Mouse (Mus musculus) gastrocnemius, adult 2 months (tissue): ENCODE data around the gene Prrc2c. TPM values are rescaled to one million over a fixed set of nuclear protein-coding genes. Genes with fewer than 3 reads are reported as not detected.
A peak's percentile ranks its signal among the peaks of the same experiment; 100 is the strongest.
"Not testable (repeated sequence)": the region's sequence is repeated elsewhere in the genome, so short reads cannot be mapped to it uniquely, and the experiment has no call there.

Experiments
- DNase-seq: peaks from one replicate; pipeline ENCODE4 v3.0.0; 2022
- H3K27ac ChIP-seq: fragments of 200-600 bp; 2 replicates; pipeline ENCODE4 v1.8.1; 2022; ENCODE audit warnings: mild to moderate bottlenecking
- H3K4me3 ChIP-seq: fragments of 200-600 bp; 2 replicates; pipeline ENCODE4 v1.8.1; 2022; ENCODE audit warnings: mild to moderate bottlenecking, moderate library complexity
- CTCF ChIP-seq: fragments of 200-600 bp; IDR thresholded peaks from 2 replicates; pipeline ENCODE4 v1.8.1; 2022; ENCODE audit warnings: antibody characterized with exemption, mild to moderate bottlenecking, moderate library complexity
- intact Hi-C: fragments of 180-260 bp; cut with DNase I; formaldehyde crosslinking; loops from one replicate; pipeline ENCODE4 v1.15.1; 2025
- total RNA-seq, 2 experiments: library from RNA; stranded (reverse); gene quantifications; 2 replicates each; pipeline ENCODE4 v1.2.3; 2021

Prrc2c gene
- total RNA-seq, 2 experiments from 2014 or later = 48.5 to 62.3 TPM

DNA sequence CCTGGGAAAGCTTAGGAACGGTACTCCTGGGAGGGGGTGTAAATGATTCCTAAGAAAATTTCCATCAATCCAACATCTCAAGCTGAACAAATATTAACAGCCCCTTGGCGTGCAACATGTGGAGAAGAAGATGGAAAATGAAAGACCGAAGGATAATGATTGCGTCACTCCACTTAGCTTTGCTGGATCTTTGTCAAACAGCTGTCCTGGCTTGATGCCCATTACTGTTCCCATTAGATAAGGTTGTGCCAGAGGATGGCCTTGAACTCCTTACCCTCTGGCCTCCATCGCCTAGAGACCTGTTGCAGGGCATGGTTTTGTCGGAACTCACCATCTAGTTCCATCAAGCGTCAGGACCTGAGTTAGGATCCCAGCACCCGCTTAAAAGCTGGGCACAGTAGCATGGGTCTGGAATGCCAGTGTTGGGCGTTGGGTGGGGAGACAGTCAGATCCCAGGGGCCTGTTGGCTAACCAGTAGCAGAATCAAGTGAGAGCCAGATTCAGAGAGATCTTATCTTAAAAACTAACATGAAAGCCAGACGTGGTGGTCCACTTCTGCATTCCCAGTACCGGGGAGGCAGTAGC, 80.0 kb downstream of the Prrc2c start:
- Histone ChIP-seq H3K27ac (peak overlapping the region; percentile 12; the same call in 1 of the 2 replicates), H3K4me3 (no peak overlapping the region)
- no peak for TF ChIP-seq CTCF
- DNase-seq = peak; percentile 70
- intact Hi-C loops = loop anchor here (10.0 kb wide), 1 partner anchor 306 kb away; no protein-coding TSS in a partner anchor

DNA sequence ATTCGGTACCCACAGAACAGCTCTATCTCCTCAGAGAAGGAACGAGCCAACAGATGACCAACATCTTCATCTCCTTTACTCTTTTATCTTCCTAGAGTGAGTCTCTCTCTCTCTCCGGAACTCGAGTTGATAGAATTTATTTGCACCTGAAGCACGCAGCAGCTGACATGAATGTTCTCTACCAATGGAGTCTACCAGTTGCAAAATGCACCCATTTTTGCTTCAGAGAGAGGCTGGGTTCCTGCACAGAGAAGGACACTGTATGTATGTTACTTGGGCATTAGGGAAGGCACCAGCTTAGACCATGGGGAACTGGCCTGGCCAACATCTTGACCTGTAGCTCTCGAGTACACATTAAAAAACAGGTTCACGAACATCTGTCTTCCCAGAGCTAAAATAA, 82.2 kb downstream of the Prrc2c start, which contains the start of gene Myocos:
TSS of gene Myocos (minus strand) at position 101 of the 400 bp plus-strand sequence.
- intact Hi-C loops = no loop called here
- Histone ChIP-seq H3K27ac (no peak within 1 kb of the TSS), H3K4me3 (no peak within 1 kb of the TSS)
- no peak for DNase-seq
- TF ChIP-seq CTCF = no peak

DNA sequence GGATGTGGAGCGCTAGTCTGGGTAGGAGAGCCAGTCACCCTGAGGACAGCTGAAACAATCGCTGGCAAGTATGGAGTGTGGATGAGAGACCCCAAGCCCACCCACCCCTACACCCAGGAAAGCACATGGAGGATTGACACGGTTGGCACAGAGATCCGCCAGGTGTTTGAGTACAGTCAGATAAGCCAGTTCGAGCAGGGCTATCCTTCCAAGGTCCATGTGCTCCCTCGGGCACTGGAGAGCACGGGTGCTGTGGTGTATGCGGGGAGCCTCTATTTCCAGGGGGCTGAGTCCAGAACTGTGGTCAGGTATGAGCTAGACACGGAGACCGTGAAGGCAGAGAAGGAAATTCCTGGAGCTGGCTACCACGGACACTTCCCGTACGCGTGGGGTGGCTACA, 91.9 kb downstream of the Prrc2c start:
- no peak for TF ChIP-seq CTCF
- no peak overlapping the region for H3K27ac ChIP-seq
- intact Hi-C loops = no loop called here
- no peak overlapping the region for H3K4me3 ChIP-seq
- DNase-seq = no peak

DNA sequence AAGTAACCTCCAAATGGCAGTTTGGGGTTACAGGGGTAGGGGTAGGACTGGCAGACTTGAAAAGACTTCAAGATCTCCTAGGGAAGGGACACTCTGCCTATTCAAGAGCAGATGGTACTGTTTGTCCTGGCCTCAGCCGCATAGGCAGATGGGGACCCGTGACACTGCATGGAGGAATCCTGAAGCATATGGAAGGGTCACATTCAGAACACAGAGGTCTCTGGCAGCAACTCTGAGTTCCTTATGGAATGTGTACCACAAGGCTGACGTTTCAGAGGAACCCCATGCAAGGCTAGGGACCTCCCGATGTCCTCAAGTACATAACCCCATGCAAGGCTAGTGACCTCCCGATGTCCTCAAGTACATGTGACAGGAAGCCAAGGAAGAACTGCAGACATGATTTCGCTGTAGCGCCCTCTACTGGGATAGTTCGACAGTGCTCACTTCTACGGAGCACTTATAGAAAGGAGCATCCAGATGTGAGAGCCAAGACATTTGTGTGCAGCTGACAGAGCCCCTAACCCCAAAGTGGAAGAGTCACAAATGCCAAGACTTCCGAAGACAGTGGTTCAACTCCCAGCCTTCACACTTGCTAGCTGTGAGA, 94.2 kb downstream of the Prrc2c start:
- Histone ChIP-seq H3K27ac (no peak overlapping the region), H3K4me3 (no peak overlapping the region)
- peak; percentile 39 for TF ChIP-seq CTCF
- no peak for DNase-seq
- intact Hi-C loops = no loop called here

DNA sequence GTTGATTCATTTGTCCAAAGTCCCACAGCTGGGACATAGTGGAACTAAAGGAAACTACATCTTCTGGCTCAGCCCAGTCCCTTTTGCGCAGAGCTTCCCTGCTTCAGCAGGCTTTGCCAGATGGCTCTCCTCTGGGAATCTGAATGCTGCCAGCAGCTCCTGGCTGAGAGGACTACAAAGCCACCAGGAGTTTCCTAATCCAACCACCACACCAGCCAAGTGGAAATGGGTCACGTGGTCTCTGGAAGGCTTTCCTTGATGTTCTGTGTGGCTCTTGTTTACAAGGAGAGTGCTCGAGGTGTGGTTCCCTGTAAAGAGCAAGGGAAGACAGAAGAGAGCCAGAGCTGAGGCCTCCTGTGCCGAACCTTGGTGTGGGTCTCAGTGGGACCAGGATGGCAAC, 96.6 kb downstream of the Prrc2c start:
- intact Hi-C loops = no loop called here
- peak overlapping the region; percentile 81 for H3K27ac ChIP-seq
- H3K4me3 ChIP-seq = peak overlapping the region; percentile 43
- DNase-seq = peak; percentile 96
- TF ChIP-seq CTCF = no peak

DNA sequence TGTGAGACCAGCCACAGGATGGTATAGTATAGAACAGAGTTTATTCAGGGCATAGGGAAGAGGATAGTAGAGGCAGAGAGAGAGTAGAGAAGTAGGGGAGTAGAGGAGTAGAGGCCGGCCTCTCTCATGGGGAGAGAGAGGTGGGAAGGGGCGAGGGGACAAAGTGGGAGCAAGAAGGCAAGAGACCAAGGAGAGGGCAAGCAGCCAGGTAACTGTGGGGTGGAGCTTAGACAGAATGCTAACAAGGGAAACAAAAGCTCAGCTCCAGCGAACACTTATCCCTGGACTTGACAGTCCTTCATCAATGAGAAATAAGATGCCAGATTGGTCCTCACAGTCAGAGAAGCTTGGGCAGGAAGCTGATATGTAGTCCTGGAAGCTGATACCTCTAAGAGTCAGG, 97.8 kb downstream of the Prrc2c start:
- intact Hi-C loops = no loop called here
- DNase-seq = no peak
- TF ChIP-seq CTCF = no peak
- Histone ChIP-seq H3K4me3 (peak overlapping the region; percentile 61), H3K27ac (peak overlapping the region; percentile 40; the same call in 1 of the 2 replicates)

DNA sequence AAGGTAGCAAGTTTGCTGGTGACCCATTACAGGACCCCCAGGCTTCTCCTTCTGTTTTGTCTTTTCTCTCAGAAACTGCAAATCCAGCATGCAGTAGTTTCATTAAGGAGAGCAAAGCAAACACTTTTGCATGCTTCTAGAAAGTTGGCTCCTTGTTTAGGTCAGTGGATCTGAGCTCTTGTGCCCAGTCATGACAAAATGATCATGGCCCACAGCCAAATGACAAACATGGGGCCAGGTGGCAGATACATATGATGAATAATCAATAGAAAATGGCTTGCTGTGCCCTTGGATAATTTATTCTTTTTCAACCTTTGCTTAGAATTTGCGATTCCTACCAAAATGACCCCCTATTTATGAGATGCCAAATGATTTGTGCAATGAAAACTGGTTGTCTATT, 100.5 kb downstream of the Prrc2c start:
- Histone ChIP-seq H3K27ac (peak overlapping the region; percentile 80), H3K4me3 (peak overlapping the region; percentile 61)
- intact Hi-C loops = no loop called here
- TF ChIP-seq CTCF = no peak
- no peak for DNase-seq

DNA sequence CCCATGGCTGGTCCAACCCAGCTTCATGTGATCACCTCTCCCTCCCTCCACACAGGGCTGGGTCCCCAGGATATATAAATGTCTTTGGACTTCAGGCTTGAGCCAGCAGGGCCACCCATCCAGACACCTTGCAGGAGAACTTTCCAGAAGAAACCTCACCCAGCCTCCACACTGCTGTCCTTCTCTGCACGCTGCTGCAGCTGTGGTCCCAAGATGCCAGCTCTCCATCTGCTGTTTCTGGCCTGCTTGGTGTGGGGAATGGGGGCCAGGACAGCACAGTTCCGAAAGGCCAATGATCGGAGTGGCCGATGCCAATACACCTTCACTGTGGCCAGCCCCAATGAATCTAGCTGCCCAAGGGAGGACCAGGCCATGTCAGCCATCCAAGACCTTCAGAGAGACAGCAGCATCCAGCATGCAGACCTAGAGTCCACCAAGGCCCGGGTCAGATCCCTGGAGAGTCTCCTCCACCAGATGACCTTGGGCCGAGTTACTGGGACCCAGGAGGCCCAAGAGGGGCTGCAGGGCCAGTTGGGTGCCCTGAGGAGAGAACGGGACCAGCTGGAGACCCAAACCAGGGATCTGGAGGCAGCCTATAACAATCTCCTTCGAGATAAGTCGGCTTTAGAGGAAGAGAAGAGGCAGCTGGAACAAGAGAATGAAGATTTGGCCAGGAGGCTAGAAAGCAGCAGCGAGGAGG, 101.2 kb downstream of the Prrc2c start, which contains the start of gene Myoc:
TSS of gene Myoc (plus strand) at position 105 of the 700 bp plus-strand sequence.
- H3K4me3 ChIP-seq = peak within 1 kb of the TSS; percentile 61
- H3K27ac ChIP-seq = peak within 1 kb of the TSS; percentile 80
- no peak for TF ChIP-seq CTCF
- DNase-seq = peak; percentile 59
- intact Hi-C loops = no loop called here

DNA sequence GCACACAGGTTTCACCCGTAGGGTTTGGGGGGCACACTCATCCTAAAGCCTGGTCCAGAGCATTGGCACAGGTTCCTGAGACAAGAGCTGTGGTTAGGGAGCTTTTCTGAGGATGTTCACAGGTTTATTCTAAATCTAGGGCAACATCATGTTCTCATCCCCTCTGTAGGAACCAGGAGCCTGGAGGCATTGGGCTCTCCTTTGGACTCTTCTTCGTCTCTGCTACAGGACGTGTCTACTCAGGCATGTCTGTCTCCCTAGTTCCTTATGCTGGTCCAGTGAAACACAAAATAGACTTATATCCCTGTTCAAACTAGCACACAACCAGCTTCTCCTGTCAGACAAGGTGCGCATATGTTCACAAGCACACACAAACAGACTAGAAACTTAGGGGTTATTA, 101.8 kb downstream of the Prrc2c start:
- TF ChIP-seq CTCF = no peak

DNA sequence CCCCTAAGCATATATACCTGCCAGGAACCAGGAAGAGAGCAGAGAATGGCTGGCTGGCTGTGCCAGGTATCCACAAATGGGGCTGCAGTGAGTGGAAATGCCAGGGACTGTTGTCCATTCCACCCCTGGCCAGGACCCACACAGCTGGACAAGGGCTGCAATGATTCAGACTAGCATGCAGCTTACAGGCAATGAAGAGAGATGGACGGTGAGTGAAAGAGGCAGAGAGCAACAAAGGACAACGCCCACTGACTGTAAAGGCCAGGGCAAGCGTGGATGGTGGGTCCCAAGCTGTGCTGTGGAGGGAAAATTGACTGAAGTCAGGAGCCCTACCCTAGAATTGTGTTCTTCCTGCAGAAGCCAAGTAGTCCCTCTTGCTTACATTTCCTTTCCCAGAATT, 103.8 kb downstream of the Prrc2c start:
- DNase-seq = peak; percentile 23
- Histone ChIP-seq H3K27ac (peak overlapping the region; percentile 82), H3K4me3 (no peak overlapping the region)
- TF ChIP-seq CTCF = no peak
- intact Hi-C loops = no loop called here

More for the DNA sequence above, 101.8 kb downstream of the Prrc2c start:
- Histone ChIP-seq H3K4me3 (peak overlapping the region; percentile 61), H3K27ac (peak overlapping the region; percentile 80)
- DNase-seq = no peak
- intact Hi-C loops = no loop called here

DNA sequence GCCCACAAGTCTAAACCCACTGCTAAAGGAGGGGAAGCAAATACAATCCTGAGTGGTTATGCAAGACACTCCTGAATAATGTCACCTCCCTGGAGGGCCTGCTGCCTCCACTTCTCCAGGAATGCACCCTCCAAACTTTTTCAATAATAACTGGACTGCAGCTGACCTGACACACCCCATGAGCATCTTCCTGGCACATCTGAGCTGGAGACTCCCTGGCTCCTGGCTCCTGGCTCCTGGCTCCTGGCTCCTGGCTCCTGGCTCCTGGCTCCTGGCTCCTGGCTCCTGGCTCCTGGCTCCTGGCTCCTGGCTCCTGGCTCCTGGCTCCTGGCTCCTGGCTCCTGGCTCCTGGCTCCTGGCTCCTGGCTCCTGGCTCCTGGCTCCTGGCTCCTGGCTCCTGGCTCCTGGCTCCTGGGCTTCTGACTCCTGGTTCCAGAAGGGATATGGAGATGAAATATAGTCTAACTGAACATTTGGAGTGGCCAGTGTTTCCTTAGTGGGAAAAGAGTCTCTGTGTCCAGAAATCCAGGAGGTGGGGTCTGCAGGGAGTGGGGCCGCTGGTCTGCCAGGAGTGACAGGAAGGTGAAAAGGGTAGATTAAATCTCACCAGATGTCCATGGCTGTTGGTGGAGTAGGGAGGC, 104.9 kb downstream of the Prrc2c start:
- H3K4me3 ChIP-seq, intact Hi-C loops: not testable (repeated sequence)
- DNase-seq = peak; percentile 78
- H3K27ac ChIP-seq = peak overlapping the region; percentile 82

DNA sequence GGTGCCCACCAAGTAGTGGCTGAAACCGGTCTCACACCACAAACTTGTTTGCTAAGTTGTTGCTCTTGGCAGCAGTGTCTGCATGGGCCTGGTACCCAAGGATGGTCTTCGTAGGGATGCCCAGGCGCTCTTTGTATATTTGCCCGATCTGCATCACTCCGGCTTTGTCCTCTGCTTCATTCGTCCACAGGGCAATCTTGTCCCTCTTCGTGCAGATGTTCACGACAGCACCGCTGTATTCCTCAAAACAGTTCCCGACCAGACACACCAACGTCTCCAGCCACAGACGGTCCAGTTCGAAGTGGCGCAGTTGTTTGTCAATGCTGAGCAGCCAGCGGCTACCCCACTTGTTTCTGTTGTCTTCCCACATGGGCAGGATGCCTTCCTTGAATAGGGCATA, 112.0 kb downstream of the Prrc2c start:
- DNase-seq, H3K4me3 ChIP-seq, H3K27ac ChIP-seq, intact Hi-C loops: not testable (repeated sequence)

DNA sequence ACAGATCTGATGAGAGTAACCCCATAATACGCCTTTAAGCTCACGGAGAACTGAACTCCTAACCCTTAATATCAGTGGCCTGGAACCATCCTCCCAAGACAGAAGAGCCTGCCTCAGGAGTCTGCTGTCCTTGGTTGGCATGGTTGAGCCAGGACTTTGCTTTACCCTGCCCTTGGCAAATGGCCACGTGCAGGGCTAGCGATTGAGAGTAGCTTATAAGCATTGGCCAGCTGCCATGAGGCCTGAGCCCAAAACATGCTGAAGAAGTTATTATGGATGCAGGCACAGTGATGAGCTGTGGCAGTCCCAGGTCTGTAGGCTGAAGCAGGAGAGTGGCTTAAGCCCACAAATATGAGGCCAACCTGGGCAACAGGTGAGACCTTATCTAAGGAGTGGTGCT, 112.5 kb downstream of the Prrc2c start:
- intact Hi-C loops, H3K27ac ChIP-seq, DNase-seq, H3K4me3 ChIP-seq: not testable (repeated sequence)
